Mouse (Mus musculus): Measurements from ENCODE around the gene Gm12216.

The Gm12216 gene

DNA sequence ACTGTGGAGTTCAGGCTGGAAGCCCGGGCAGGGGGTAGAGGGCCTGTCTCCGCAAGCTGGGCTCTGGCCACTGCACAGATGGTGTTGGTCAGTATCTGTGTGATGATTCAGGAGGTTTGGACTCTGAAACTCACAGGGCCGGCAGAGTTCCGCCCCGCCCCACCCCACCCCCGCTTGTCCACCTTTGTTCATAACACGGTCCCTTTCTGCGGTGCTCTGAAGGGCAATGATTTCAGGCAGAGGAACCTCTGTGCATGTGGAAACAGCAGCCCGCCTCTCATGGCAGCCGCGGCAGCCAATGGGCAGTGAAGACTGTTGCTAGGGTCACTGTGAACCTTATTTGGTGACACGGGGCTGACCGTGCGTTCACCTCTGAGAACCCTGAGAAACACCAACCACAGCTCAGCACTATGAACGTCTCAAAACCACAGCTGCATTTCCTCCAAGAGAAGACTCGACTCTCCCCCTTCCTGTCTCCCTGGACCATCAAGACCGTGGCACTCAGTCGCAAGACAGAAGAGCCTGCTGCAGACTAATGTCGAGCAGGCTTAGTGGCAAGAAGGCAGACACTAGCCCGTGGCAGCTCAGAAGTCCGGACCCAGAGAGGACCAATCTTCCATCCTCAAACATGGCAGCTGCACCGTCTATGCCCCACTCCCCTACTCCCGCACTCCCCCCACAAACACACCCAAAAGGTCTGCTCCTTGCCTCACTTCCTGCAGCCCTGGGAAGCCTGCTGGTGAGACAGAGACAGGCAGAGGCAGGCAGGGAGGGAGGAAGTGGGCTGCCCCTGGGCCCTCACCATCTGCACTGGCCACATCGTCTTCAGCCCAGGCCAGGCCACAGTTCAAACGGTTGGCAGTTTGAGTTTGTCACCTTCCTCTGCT is 64.1 kb downstream of the Gm12216 start:
- DNase-seq = peak; percentile 73

DNA sequence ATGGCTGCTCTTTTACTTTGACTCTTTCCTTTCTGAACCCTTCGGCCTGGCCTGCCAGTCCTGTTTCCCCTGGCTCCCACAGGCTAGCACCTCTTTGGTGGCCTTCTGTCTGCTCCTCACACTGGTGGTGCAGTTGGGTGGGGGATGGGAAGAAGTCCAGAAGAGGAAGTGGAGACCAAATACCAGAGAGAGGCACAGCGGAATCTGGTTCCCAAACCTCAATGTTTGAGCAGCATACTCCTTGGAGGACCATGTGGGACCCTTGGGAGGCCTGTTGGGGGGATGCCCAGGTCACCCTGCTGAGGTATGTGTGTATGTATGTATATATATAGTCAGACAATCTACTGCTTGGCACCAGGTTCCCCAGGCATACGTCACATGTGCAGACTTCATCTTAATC is 65.0 kb downstream of the Gm12216 start:
- no peak for DNase-seq

- DNase-seq = no peak
Measured at GRCm38 (mm10) chr11:53792986-53793385, 66.1 kb downstream of the Gm12216 start.

DNA sequence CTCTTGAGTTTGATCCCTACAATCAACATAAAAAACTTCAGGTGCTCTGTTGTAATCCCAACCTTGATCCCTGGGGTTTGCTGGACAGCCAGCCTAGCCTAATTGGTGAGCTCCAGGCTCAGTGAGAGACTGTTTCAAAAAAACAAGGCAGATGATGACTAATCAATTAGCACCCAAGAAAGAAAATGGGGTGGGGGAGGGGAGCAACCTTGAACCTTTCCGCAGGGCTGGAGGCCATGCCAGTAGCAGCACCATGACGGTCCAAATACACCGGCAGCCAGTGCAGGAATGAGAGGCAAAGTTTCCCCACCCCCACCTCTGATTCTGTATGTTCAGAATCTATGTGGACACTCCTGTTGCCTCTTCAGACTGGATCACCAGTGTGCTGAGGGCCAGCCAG is 69.8 kb downstream of the Gm12216 start:
- no peak for DNase-seq

DNA sequence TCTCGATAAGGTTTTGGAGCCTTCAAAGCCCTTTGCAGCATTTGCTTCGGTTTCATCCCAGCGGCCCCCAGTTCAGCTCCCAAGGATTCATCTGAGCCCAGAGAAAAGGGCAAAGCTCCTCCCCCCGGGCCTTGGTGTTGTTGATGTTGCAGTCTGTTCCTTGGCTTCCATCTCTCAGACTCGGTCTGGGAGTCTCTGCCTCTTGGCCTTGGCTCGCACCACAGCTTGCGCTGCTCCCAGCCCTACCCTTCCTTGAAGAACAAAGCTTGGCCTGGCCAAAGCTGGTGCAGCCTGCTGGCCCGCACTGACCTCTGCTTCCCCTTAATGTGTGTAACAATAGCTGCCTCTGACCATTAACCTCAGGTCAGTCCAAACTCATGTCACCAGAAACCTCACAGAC is 70.9 kb downstream of the Gm12216 start:
- DNase-seq = no peak

GRCm38 (mm10) chr11:53786058-53787031 is 72.7 kb downstream of the Gm12216 start:
- DNase-seq = no peak

- no peak for DNase-seq
Measured at GRCm38 (mm10) chr11:53785311-53785936, 73.6 kb downstream of the Gm12216 start.

GRCm38 (mm10) chr11:53783288-53783687 is 75.8 kb downstream of the Gm12216 start:
- no peak for DNase-seq

- no peak for DNase-seq
Measured at GRCm38 (mm10) chr11:53781964-53782363, 77.1 kb downstream of the Gm12216 start.

- no peak for DNase-seq
Measured at GRCm38 (mm10) chr11:53781201-53781775, 77.8 kb downstream of the Gm12216 start.

DNA sequence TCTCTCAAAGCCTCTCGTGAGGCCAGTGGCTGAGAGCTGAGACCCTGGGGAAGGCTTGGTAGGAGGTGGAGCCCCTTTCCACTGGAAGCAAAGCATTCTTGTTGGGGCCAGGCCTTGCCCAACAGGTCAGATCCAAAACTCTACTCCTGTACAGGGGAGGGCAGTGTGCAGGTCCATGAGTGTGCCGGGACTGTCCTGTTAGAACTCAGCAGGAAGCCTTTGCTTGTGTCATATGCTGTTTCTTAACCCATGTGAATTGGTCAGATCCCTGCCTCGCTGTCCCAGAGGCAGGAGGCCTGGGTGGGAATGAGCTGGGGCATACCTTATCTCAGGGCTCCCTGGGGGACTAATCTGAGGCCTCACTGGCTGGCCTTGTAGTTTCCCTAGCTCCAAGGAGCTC is 78.8 kb downstream of the Gm12216 start:
- DNase-seq = no peak

- DNase-seq = no peak
Measured at GRCm38 (mm10) chr11:53779808-53780207, 79.2 kb downstream of the Gm12216 start.

GRCm38 (mm10) chr11:53778455-53778854 is 80.6 kb downstream of the Gm12216 start:
- DNase-seq = no peak

DNA sequence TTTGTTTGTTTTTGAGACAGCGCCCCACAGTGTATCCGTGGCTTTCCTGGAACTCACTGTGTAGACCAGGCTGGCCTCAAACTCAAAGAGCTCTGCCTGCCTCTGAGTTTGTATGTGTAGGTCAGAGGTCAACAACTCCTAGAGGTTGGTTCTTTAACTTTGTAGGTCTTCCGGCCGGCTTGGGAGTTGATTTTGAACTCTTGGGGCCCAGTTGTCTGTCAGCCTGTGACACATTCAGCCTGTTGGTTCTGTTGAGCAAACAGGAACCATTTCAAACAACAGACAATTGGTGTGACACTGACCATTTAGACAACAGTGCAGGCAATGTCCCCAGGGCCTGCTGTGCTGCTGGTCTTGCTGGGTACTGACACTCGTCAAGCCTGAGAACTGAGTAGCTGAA is 81.3 kb downstream of the Gm12216 start:
- no peak for DNase-seq

DNA sequence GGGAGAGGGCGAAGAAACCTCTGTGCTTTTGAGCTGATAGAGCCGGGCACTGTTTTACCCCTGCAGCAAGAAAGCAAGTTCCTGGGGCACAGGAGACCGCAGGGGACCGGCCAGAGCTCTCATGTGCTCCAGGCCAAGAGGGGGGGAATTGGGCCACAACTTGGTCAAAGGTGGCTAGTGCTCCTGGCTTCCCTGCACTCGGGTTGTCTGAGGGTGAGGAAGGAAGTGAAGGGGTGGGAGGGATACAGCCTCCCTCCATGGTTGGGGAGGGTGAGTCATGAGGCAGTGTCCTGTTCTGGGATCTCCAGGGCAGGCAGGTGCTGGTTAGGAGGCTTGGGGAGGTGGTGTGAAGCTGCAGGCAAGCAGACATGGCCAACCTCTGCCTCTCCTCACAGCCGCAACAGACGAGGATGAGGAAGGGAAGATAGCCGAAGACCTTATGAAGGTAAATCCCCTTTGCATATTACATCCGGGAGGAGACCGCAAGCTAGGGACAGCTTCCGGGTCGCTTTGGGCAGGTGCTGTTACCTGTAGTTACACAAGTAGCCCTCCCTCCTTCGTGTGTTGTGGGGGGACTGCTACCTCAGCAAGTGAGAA is 84.3 kb downstream of the Gm12216 start:
- DNase-seq = no peak

- no peak for DNase-seq
Measured at GRCm38 (mm10) chr11:53773641-53774360, 85.3 kb downstream of the Gm12216 start.

DNA sequence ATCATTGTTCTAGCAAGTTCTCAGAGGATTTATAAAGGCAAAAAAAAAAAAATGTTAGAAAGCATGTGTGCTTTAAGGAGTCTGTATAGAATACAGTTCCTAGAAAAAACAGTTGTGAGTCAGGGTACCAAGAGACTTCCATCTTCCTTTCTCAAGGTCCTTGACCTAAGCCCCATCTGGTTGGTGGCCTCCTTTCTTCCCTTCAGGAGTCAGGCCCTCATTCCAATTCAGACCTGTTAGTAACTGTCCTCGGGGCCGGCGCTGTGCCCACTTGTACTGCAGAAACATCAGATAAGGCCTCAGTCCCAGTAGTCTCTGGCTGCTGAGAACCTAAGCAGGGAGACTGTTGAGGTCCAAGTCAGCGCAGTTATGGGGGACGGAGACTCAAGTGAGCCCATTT is 86.0 kb downstream of the Gm12216 start, which contains the start of gene Gm17334:
Gene Gm17334 (minus strand): TSS at position 101 of the 400 bp plus-strand sequence.
- DNase-seq = no peak

- no peak for DNase-seq
Measured at GRCm38 (mm10) chr11:53772536-53772935, 86.5 kb downstream of the Gm12216 start.

- no peak for DNase-seq
Measured at GRCm38 (mm10) chr11:53771001-53771744, 87.9 kb downstream of the Gm12216 start.

DNA sequence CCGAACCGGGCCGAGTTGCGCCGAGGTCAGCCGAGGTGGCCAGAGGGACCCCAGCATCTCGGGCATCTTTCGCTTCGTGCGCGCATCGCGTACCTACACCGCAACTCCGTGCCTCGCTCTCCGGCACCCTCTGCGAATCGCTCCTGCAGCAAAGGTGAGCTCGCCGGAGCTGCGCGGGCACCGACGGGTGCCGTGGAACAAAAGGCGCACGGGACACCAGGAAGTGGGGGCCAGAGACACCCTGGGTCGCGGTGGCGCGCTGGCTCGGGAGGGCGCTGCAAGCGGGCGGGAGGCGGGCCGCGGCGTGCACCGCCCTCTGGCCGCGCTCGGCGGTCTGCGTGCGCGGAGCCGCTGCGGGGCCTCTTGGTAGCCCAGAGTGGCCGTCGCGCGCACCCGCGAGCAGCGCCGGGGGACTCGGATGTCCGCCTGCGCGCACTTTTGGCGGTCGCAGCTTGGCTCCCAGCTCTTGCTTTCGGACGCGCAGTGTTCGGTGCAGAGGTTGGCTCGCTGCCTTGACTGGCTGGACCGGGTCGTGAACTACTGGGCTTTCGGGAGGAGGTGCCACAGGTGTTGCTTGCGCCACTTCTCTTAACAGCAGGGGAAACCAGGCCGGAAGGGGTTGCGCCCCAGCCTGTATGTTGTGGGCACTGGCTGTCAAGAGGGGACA is 88.8 kb downstream of the Gm12216 start:
- DNase-seq = peak; percentile 68

Measured in kidney, adult 9 months (tissue).